Mouse (Mus musculus) embryonic facial prominence, embryonic 14.5 days (tissue): ENCODE data around the gene Max. TPM values are rescaled to one million over a fixed set of nuclear protein-coding genes. Genes with fewer than 3 reads are reported as not detected.

Experiments used
- ATAC-seq: fragments of 200-750 bp; cut with Nextera tagmentation; 2 replicates; pipeline ENCODE4 v1.8.0; 2017; ENCODE audit warnings: low read depth, moderate number of reproducible peaks, moderate TSS enrichment
- DNase-seq: peaks from one replicate; pipeline ENCODE4 v3.0.0-alpha.2; 2015; ENCODE audit warnings: low spot score
- H3K27ac ChIP-seq: fragments of 300-500 bp; sonication (generic); replicated peaks from 2 replicates; pipeline ENCODE4 v1.5.1; 2014; ENCODE audit warnings: low read depth, mild to moderate bottlenecking, low read length, moderate library complexity
- H3K27me3 ChIP-seq: fragments of 300-500 bp; sonication (generic); replicated peaks from 2 replicates; pipeline ENCODE4 v1.6.1; 2014; ENCODE audit warnings: low read length; ENCODE audit not compliant: control insufficient read depth, insufficient read depth
- H3K36me3 ChIP-seq: fragments of 300-500 bp; sonication (generic); 2 replicates; pipeline ENCODE4 v1.6.1; 2014; ENCODE audit warnings: low read length, mixed read lengths; ENCODE audit not compliant: control insufficient read depth, insufficient read depth
- H3K4me1 ChIP-seq: fragments of 300-500 bp; sonication (generic); 2 replicates; pipeline ENCODE4 v1.6.1; 2014; ENCODE audit warnings: antibody characterized with exemption, low read length; ENCODE audit not compliant: control insufficient read depth, insufficient read depth
- H3K4me2 ChIP-seq: fragments of 300-500 bp; sonication (generic); 2 replicates; pipeline ENCODE4 v1.6.1; 2014; ENCODE audit warnings: low read depth, mild to moderate bottlenecking, low read length, moderate library complexity, mixed read lengths
- H3K4me3 ChIP-seq: fragments of 300-500 bp; sonication (generic); 2 replicates; pipeline ENCODE4 v1.5.1; 2014; ENCODE audit warnings: low read depth, mild to moderate bottlenecking, low read length
- H3K9ac ChIP-seq: fragments of 300-500 bp; sonication (generic); 2 replicates; pipeline ENCODE4 v1.6.1; 2014; ENCODE audit warnings: low read depth, mild to moderate bottlenecking, low read length, moderate library complexity, mixed read lengths
- H3K9me3 ChIP-seq: fragments of 300-500 bp; sonication (generic); 2 replicates; pipeline ENCODE4 v1.6.1; 2016; ENCODE audit warnings: low read length; ENCODE audit not compliant: control insufficient read depth
- WGBS: fragments of 180-500 bp; shearing (Covaris S2); extraction: QIAGEN DNeasy Blood & Tissue Kit; methylation state at CpG from one replicate; pipeline ENCODE4 v1.1.7; 2014; 5-methylcytosine and 5-hydroxymethylcytosine counted together
- polyA plus RNA-seq: library from polyadenylated mRNA; unstranded; fragments of >200 nt; fragmentation: Nextera tagmentation; extraction: Ambion mirVana; gene quantifications from 2 replicates; pipeline ENCODE4 v1.2.1, GENCODE M21; 2014

Gene Max
- polyA plus RNA-seq, 1 experiment from 2014 or later: 39.3 TPM

GRCm38 (mm10) chr12:77000096-77000704, 38.2 kb upstream of the Max start:
- H3K36me3 ChIP-seq: no peaks in the 10 kb centered on the region
- no peak overlapping the region for H3K9ac ChIP-seq
- H3K4me1 ChIP-seq: peaks cover 3% of the 10 kb centered on the region; the same call in 1 of the 2 replicates
- ATAC-seq: peak; percentile 91
- no peaks in the 10 kb centered on the region for H3K9me3 ChIP-seq
- H3K4me2 ChIP-seq: no peak overlapping the region
- H3K27me3 ChIP-seq: no peaks in the 10 kb centered on the region
- WGBS: 14% methylated on average over 4 of the region's 4 CpGs
- no peak overlapping the region for H3K4me3 ChIP-seq
- peak; percentile 78 for DNase-seq
- no peak overlapping the region for H3K27ac ChIP-seq

GRCm38 (mm10) chr12:76994766-76995165, 32.8 kb upstream of the Max start:
- H3K36me3 ChIP-seq: no peaks in the 10 kb centered on the region
- H3K9me3 ChIP-seq: no peaks in the 10 kb centered on the region
- no peak overlapping the region for H3K9ac ChIP-seq
- H3K4me2 ChIP-seq: no peak overlapping the region
- no peaks in the 10 kb centered on the region for H3K4me1 ChIP-seq
- no peaks in the 10 kb centered on the region for H3K27me3 ChIP-seq
- DNase-seq: no peak
- no peak for ATAC-seq
- no peak overlapping the region for H3K4me3 ChIP-seq
- 88% methylated on average over 5 of the region's 5 CpGs for WGBS
- no peak overlapping the region for H3K27ac ChIP-seq

GRCm38 (mm10) chr12:76992891-76993529, 31.0 kb upstream of the Max start:
- no peak overlapping the region for H3K4me2 ChIP-seq
- WGBS: 88% methylated on average over 16 of the region's 16 CpGs
- H3K9me3 ChIP-seq: no peaks in the 10 kb centered on the region
- no peaks in the 10 kb centered on the region for H3K4me1 ChIP-seq
- H3K27me3 ChIP-seq: no peaks in the 10 kb centered on the region
- H3K27ac ChIP-seq: no peak overlapping the region
- DNase-seq (no peak), ATAC-seq (no peak)
- no peak overlapping the region for H3K4me3 ChIP-seq
- H3K36me3 ChIP-seq: no peaks in the 10 kb centered on the region
- no peak overlapping the region for H3K9ac ChIP-seq

GRCm38 (mm10) chr12:76982818-76983471, 20.9 kb upstream of the Max start:
- Histone ChIP-seq H3K4me1 (no peaks in the 10 kb centered on the region), H3K27me3 (no peaks in the 10 kb centered on the region), H3K4me3 (no peak overlapping the region), H3K27ac (no peak overlapping the region), H3K9ac (no peak overlapping the region), H3K9me3 (no peaks in the 10 kb centered on the region), H3K36me3 (no peaks in the 10 kb centered on the region), H3K4me2 (no peak overlapping the region)
- 80% methylated on average over 16 of the region's 16 CpGs for whole genome bisulfite sequencing
- ATAC-seq: no peak
- DNase-seq: no peak

GRCm38 (mm10) chr12:76979530-76979929, 17.5 kb upstream of the Max start:
- 58% methylated on average over 3 of the region's 3 CpGs for WGBS
- H3K9ac ChIP-seq: no peak overlapping the region
- no peaks in the 10 kb centered on the region for H3K27me3 ChIP-seq
- ATAC-seq: no peak
- H3K27ac ChIP-seq: no peak overlapping the region
- H3K36me3 ChIP-seq: no peaks in the 10 kb centered on the region
- H3K9me3 ChIP-seq: peaks cover 3% of the 10 kb centered on the region; the same call in 1 of the 2 replicates
- no peak for DNase-seq
- no peak overlapping the region for H3K4me2 ChIP-seq
- H3K4me1 ChIP-seq: no peaks in the 10 kb centered on the region
- H3K4me3 ChIP-seq: no peak overlapping the region

- H3K36me3 ChIP-seq: no peaks in the 10 kb centered on the region
- H3K9me3 ChIP-seq: peaks cover 3% of the 10 kb centered on the region; the same call in 1 of the 2 replicates
- WGBS: 83% methylated on average over 10 of the region's 10 CpGs
- no peak overlapping the region for H3K4me2 ChIP-seq
- H3K9ac ChIP-seq: no peak overlapping the region
- no peaks in the 10 kb centered on the region for H3K27me3 ChIP-seq
- ATAC-seq (no peak), DNase-seq (no peak)
- no peaks in the 10 kb centered on the region for H3K4me1 ChIP-seq
- no peak overlapping the region for H3K27ac ChIP-seq
- no peak overlapping the region for H3K4me3 ChIP-seq
Measured at GRCm38 (mm10) chr12:76972669-76973068, 10.7 kb upstream of the Max start.

- H3K9ac ChIP-seq: no peak overlapping the region
- no peaks in the 10 kb centered on the region for H3K4me1 ChIP-seq
- H3K27ac ChIP-seq: no peak overlapping the region
- 91% methylated on average over 11 of the region's 11 CpGs for WGBS
- no peak overlapping the region for H3K4me2 ChIP-seq
- no peaks in the 10 kb centered on the region for H3K36me3 ChIP-seq
- ATAC-seq: no peak
- DNase-seq: no peak
- H3K27me3 ChIP-seq: no peaks in the 10 kb centered on the region
- peaks cover 3% of the 10 kb centered on the region; the same call in 1 of the 2 replicates for H3K9me3 ChIP-seq
- no peak overlapping the region for H3K4me3 ChIP-seq
Measured at GRCm38 (mm10) chr12:76972241-76972640, 10.2 kb upstream of the Max start.

- Histone ChIP-seq H3K27ac (no peak overlapping the region), H3K9me3 (peaks cover 3% of the 10 kb centered on the region; the same call in 1 of the 2 replicates)
- no peak for ATAC-seq
Measured at GRCm38 (mm10) chr12:76971642-76972221, 9.7 kb upstream of the Max start.

More at GRCm38 (mm10) chr12:76971642-76972221, 9.7 kb upstream of the Max start:
- 76% methylated on average over 7 of the region's 7 CpGs for WGBS
- H3K27me3 ChIP-seq: no peaks in the 10 kb centered on the region
- no peaks in the 10 kb centered on the region for H3K4me1 ChIP-seq
- H3K9ac ChIP-seq: no peak overlapping the region
- no peak overlapping the region for H3K4me3 ChIP-seq
- no peaks in the 10 kb centered on the region for H3K36me3 ChIP-seq
- DNase-seq: no peak
- H3K4me2 ChIP-seq: no peak overlapping the region
